Mouse (Mus musculus): ENCODE data around the gene Rilpl1. TPM values are rescaled to one million over a fixed set of nuclear protein-coding genes. Genes with fewer than 3 reads are reported as not detected.
"Not testable (repeated sequence)": the region's sequence is repeated elsewhere in the genome, so short reads cannot be mapped to it uniquely, and the experiment has no call there.

Gene Rilpl1
- total RNA-seq, 2 experiments from 2014 or later: 13.1 to 17.6 TPM

- no peak for DNase-seq (ENCODE audit: low spot score in 2 of 2)
Measured at GRCm38 (mm10) chr5:124531583-124531930, 366 bp upstream of the Rilpl1 start.

- no peak for DNase-seq (ENCODE audit: low spot score in 2 of 2)
Measured at GRCm38 (mm10) chr5:124529697-124530096, 1.5 kb downstream of the Rilpl1 start.

- DNase-seq (ENCODE audit: low spot score in 2 of 2): no peak
Measured at GRCm38 (mm10) chr5:124529191-124529651, 2.0 kb downstream of the Rilpl1 start.

- no peak for DNase-seq (ENCODE audit: low spot score in 2 of 2)
Measured at GRCm38 (mm10) chr5:124528791-124529190, 2.4 kb downstream of the Rilpl1 start.

GRCm38 (mm10) chr5:124528351-124528750, 2.8 kb downstream of the Rilpl1 start:
- no peak for DNase-seq (ENCODE audit: low spot score in 2 of 2)

GRCm38 (mm10) chr5:124524943-124525342, 6.2 kb downstream of the Rilpl1 start:
- no peak for DNase-seq (ENCODE audit: low spot score in 2 of 2)

- DNase-seq (ENCODE audit: low spot score in 2 of 2): no peak
Measured at GRCm38 (mm10) chr5:124523032-124523431, 8.2 kb downstream of the Rilpl1 start.

GRCm38 (mm10) chr5:124521588-124521987, 9.6 kb downstream of the Rilpl1 start:
- DNase-seq (ENCODE audit: low spot score in 2 of 2): no peak

GRCm38 (mm10) chr5:124518648-124519047, 12.5 kb downstream of the Rilpl1 start:
- DNase-seq (ENCODE audit: low spot score in 2 of 2): no peak

GRCm38 (mm10) chr5:124515789-124516188, 15.4 kb downstream of the Rilpl1 start:
- no peak for DNase-seq (ENCODE audit: low spot score in 2 of 2)

GRCm38 (mm10) chr5:124510536-124511050, 20.6 kb downstream of the Rilpl1 start:
- no peak for DNase-seq (ENCODE audit: low spot score in 2 of 2)

- no peak for DNase-seq (ENCODE audit: low spot score in 2 of 2)
Measured at GRCm38 (mm10) chr5:124509742-124510237, 21.4 kb downstream of the Rilpl1 start.

- no peak for DNase-seq (ENCODE audit: low spot score in 2 of 2)
Measured at GRCm38 (mm10) chr5:124509200-124509599, 22.0 kb downstream of the Rilpl1 start.

- no peak for DNase-seq (ENCODE audit: low spot score in 2 of 2)
Measured at GRCm38 (mm10) chr5:124506731-124507359, 24.3 kb downstream of the Rilpl1 start.

- no peak for DNase-seq (ENCODE audit: low spot score in 2 of 2)
Measured at GRCm38 (mm10) chr5:124505235-124505634, 26.0 kb downstream of the Rilpl1 start.

- DNase-seq (ENCODE audit: low spot score in 2 of 2): no peak
Measured at GRCm38 (mm10) chr5:124503742-124504141, 27.4 kb downstream of the Rilpl1 start.

- DNase-seq (ENCODE audit: low spot score in 2 of 2): no peak
Measured at GRCm38 (mm10) chr5:124501541-124501940, 29.6 kb downstream of the Rilpl1 start.

- DNase-seq (ENCODE audit: low spot score in 2 of 2): no peak
Measured at GRCm38 (mm10) chr5:124500573-124500972, 30.6 kb downstream of the Rilpl1 start.

GRCm38 (mm10) chr5:124500037-124500436, 31.2 kb downstream of the Rilpl1 start:
- DNase-seq (ENCODE audit: low spot score in 2 of 2): not testable (repeated sequence)

- no peak for DNase-seq (ENCODE audit: low spot score in 2 of 2)
Measured at GRCm38 (mm10) chr5:124499001-124499400, 32.2 kb downstream of the Rilpl1 start.

- DNase-seq (ENCODE audit: low spot score in 2 of 2): peak; percentile 22 to 36
Measured at GRCm38 (mm10) chr5:124498221-124498876, 32.8 kb downstream of the Rilpl1 start.
